Mouse (Mus musculus) heart, postnatal 10 days (tissue): ENCODE data around the gene Tmcc1. TPM values are rescaled to one million over a fixed set of nuclear protein-coding genes. Genes with fewer than 3 reads are reported as not detected.
A peak's percentile ranks its signal among the peaks of the same experiment; 100 is the strongest.

Experiments used
- DNase-seq, 2 experiments: peaks; one replicate each; pipeline ENCODE4 v3.0.0; 2021
- intact Hi-C: fragments of 180-260 bp; cut with DNase I; formaldehyde crosslinking; loops from one replicate; pipeline ENCODE4 v1.15.1; 2025
- total RNA-seq, 2 experiments: library from RNA; stranded (reverse); gene quantifications; 2 replicates each; pipeline ENCODE4 v1.2.3; 2021

Tmcc1 gene
- total RNA-seq, 2 experiments from 2014 or later, result 27.3 to 28.7 TPM

DNA sequence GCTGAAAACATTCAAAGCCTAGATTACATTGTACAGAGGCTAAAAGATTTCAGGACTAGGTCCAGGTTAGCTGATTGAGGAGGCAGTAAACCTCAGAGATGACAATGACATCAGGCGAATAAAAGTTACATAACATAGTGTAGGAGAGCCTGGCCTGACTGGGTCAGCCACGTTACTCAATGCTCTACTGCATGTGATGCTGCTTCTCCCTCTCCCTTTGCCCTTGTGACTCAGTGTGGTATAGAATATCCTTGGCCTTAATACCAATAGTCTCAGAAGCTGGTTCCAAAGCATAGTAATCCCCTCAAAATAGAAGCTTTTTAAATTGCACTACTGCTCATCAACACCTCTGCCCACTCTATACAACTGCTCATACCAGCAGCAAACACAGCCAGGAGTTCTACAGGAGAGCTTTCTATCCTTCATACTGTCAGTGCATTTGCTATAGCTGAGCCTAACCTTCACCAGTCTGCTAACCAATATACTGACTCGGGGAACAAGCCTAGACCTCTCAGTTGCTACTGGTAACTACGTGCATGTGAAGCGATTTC, 155.9 kb downstream of the Tmcc1 start:
- intact Hi-C loops, result no loop called here
- DNase-seq, result no peak

DNA sequence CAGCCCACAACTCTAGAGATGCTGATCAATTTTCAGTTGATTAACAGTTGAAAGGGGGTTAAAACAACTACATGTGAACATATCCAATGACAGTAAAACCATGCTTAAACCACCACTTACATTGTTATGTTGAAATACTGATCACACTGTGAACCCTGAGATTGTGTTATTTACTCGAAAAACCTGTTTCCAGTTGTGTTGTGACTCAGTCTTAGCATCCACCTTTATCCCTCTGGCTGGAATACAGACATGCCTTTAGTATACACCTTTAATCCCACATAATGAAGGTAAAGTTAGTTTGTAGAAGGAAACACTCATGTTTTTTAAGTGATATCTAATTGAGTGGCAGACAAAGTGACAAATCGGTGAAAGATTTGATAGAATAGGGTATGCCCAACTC, 156.7 kb downstream of the Tmcc1 start:
- no peak for DNase-seq
- intact Hi-C loops, result no loop called here

DNA sequence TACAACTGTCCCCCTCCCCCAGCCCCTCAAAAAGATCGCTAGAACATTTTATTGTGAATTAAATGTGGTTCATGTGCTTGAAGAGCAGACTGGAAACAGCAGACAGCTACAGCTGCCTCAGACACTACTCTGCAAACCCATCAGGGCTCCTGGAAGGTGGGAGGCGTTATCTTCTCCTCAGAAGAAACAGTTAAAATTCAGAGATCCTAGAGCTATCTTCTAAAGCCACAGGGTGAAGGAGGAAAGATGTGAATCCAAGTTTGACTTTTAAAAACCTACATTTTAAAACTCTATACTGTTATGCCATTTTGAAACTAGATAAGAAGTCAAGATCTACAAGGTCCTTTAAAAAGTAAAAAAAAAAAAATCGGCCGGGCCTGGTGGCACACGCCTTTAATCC, 162.2 kb downstream of the Tmcc1 start:
- intact Hi-C loops, result no loop called here
- DNase-seq, result no peak

DNA sequence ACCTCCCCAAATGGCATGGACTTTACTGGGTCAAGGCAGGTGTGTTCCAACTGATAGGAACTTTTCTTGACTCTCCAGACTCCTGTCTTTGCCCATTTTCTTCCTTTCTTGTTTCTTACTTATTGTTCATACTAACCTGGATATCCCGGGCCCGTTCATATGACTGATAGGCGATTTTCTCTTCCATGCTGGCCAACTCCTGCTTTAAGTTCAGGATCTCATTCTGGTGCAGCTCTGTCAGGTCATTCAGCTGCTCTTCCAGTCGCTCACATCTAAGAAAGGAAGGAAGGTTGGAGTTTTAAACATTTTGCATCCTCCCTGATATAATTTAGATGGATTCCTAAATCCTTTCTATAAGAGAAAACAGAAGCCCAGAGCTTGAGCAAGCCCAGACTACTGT, 168.6 kb downstream of the Tmcc1 start:
- intact Hi-C loops, result loop anchor here (5.0 kb wide), 1 partner anchor 83 kb away; no protein-coding TSS in a partner anchor
- DNase-seq, result no peak

DNA sequence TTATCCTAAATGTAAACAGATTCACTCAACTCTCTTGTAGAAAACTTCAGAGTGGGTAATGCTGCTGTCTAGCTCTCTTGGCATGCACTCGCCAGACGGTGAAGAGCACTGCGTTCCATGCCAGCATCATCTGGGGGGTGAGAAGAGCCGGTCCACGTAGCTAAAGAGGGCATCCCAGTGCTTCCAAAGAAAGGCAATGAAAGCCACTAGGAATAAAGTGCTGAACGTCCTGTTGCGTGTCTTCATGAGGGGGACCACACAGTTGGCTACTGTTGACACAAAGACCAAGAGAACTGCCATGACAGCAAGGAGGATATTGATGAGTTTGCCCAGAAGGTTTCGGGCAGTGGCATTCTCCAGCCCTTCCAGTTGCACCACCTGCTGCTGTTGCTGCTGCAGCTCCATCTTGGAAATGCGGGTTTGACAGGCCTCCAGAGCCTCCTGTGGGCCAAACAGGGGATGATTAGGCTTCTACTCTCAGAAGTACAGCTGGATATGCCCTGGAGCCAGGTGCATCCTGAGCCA, 171.3 kb downstream of the Tmcc1 start:
- no peak for DNase-seq
- intact Hi-C loops, result loop anchor here (5.0 kb wide), 1 partner anchor 85 kb away; no protein-coding TSS in a partner anchor

DNA sequence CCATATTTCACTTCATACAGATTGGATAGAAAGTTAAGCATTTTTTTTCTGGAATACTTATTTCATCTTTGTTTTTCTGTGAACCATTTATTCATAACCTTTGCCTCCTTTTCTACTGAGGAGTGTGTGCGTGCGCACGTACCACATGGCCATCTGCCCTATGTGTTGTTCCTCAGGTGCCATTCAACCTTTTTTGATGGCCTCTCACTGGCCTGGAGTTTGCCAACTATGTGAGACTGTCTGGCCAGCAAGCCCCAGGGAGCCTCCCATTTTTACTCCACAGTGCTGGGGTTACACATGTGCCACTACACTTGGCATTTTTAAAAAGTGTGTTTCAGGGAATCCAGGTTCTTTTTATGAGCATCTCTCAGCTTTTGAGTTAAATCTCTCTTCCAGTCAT, 177.4 kb downstream of the Tmcc1 start:
- no peak for DNase-seq
- intact Hi-C loops, result no loop called here

DNA sequence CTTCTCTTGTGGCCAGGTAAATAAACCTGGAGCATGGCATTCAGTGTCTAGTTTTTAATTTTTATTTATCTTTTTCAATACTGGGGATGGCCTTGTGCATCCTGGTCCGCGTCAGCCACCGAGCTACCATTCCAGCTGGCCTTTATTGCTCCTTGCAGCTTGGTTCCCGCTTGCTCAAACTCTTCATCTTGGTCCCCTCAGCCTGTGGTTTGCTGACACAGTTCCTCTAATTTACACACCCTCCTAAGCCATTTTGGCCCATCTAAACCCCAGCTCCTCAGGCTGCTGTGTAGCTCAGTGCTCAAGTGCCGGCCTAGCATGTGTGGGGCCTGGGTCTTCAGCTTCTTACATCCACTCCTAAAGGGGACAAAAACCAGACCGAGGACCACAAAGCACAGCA, 179.2 kb downstream of the Tmcc1 start:
- intact Hi-C loops, result loop anchor here (5.0 kb wide), 1 partner anchor 178 kb away; the partner anchor contains the start of gene Tmcc1
- DNase-seq, result no peak

DNA sequence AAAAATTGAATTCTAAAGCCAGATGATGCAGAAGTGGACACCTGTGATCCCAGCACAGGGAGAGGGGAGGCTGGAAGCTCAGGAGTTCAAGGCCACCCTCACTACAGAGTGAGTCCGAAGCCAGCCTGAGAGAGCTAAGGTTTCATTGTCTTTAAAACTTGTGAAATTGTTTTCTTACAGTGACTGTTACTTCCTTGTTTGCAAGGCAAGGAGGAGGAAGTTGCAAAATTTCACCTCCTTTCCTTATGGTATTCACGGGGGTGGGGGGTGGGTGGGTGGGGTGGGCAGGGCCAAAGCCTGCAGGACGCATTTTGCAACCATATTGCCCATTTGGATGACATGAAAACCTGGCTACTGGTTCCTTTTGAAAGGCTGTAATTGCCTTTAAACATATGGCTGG, 179.6 kb downstream of the Tmcc1 start:
- no peak for DNase-seq
- intact Hi-C loops, result loop anchor here (5.0 kb wide), 1 partner anchor 179 kb away; the partner anchor contains the start of gene Tmcc1

DNA sequence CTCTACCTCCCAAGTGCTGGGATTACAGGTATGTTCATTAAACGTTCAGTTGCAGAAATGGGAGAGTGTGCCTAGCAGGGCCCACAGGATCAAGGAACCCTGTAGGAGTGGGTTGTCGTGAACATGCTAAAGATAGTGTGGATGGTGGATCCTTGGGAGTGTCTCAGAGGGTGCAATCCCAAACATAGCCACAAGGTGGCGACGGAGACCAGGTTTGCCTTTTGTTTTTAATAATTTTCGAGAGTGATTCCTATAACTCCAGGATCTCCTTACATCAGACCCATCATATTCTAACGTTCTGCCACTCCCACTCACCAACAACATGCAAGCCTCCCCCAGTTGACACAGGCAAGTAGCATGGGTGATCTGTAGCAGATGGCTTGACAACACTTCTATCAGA, 182.7 kb downstream of the Tmcc1 start:
- intact Hi-C loops, result loop anchor here (1.0 to 5.0 kb wide), 3 partner anchors 118 to 182 kb away; partner anchors contain the start of gene Tmcc1
- peak; percentile 89 to 94 for DNase-seq

DNA sequence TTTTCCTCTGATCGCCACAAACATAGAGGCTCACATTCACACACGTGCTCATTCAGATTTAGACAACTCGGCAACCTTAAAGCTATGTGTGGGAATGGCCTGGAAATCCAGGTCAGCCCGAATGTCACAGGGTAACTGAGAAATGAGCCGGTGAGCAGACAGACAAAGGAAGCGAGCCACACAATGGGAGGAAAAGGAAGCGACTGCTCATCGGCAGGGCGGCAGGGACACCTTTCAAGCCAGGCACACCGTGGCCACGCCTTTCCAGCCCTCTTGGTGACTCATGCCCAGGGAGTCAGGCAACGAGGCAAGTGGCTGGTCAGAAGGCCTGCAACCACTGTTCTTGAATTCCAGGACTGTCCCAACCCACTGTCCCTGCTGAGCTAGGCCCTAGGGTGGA, 183.9 kb downstream of the Tmcc1 start:
- DNase-seq, result peak; percentile 31 to 47
- intact Hi-C loops, result loop anchor here (2.0 kb wide), 1 partner anchor 163 kb away; no protein-coding TSS in a partner anchor

DNA sequence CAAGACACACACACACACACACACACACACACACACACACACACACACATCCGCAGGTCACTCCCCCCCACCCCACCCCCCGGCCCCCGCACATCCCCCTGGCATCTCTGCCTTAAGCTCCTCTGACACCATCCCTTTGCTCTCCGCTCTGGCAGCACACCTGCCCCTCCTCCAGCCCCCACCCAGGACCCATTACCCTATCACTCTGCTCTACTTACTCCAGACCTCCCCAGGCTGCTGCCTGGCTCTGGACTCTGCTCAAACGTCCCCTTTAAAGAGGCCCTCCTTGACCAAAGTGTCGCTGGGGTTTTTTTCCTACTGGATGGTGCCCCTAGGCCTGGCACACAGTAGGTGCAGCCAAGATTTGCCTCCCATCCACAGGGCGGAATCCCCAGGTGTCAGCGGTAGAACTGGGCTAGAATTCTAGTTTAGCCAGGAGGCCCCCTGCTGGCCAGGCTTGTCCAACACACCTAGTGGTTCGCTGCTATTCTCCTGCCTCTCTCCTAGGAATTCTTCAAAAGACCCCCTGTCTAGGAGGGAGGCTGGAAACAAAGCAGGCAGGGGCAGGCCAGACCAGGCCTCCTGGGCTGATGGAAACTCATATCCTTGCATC, 185.6 kb downstream of the Tmcc1 start:
- intact Hi-C loops, result loop anchor here (1.0 to 2.0 kb wide), 2 partner anchors 106 to 161 kb away; no protein-coding TSS in a partner anchor
- DNase-seq, result peak; percentile 80 to 86

DNA sequence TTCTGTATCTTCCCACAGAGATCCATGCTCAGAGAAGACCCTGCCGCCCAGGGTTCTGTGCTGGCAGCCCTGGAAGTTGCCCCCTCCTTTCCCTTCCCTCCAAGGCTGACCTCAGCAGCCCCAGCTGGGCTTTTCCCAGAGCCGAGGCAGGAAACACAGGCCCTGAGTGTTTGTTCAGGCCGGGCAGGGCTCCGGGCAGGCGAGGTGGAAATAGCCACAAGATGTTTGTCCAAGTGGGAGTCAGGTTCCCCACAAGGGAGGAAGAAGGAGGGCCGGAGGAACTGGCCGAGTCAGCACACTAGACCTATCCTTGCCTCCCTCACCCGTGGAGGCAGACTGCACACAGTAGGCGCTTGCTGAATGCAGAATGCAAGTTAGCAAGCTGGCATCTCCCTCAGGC, 186.6 kb downstream of the Tmcc1 start:
- intact Hi-C loops, result loop anchor here (1.0 kb wide), 1 partner anchor 105 kb away; no protein-coding TSS in a partner anchor
- DNase-seq, result peak; percentile 78 to 84

DNA sequence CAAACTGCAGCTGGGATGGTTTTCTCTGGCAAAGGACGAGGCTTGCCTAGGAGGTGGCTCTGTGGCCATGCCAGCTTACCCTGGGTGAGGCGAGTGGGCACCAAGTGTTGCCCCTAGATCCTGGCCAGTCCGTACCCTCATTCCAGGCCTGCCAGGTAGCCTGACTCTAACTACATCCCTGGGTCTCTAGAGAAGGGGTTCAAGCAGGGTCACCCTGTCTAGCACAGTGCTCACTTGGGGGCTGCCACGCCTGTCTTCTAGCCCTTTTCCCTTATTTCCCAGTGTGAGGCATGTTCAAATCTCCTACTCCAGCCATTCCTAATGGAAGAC, 187.4 kb downstream of the Tmcc1 start:
- intact Hi-C loops, result loop anchor here (2.0 kb wide), 1 partner anchor 15 kb away; no protein-coding TSS in a partner anchor
- DNase-seq, result no peak

DNA sequence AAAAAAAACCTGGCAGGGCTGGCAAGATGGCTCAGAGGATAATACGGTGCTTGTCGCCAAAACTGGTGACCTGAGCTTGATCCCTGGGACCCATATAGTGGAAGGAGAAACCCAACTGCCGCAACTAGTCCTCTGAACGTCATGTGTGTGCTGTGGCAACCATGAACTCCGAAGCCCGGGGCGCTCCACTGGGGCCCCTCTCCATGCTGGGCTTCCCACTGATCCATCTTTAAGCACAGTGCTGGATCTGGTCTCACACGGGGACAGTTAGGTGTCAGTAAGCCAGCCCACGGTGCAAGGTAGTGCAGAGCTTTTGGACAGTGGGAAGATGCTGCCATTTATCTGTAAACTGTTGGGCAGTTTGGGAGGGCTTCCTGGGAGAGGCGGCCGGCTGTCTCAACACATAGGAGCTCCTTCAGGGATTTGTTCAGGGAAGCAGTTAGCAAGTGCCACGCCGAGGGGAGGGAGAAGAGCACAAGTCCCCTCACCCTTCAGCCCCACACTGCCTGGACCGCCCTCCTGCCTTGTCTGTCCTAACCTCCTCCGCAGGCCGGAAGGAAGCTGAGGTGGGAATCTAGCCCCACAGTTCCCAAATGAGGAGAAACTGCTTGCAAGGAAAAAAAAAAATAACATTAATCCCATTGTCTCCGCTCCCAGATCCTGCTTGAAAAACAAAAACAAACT, 187.9 kb downstream of the Tmcc1 start:
- DNase-seq, result peak; percentile 44 to 63
- intact Hi-C loops, result loop anchor here (2.0 kb wide), 1 partner anchor 15 kb away; no protein-coding TSS in a partner anchor

DNA sequence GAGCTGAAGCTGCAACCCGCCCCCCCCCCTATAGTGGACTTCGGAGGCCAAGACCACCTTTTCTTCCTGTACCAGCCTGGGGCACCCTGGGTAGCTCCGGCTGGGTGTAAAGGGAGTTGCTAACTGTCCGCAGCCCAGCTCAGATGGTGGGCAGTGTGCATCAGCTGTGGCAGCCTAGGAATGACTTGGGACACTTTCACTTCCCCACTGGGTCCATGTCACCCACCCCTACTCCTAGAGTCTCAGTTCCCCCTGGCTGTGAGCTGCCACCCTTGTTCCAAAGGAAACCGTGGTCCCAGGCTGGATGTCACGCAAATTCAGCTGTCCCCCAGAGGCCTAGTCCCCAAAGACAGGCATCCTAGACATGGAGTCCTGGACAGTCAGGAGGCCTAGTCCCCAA, 188.6 kb downstream of the Tmcc1 start:
- peak in 1 of 2 experiments; percentile 16 for DNase-seq
- intact Hi-C loops, result loop anchor here (2.0 kb wide), 1 partner anchor 14 kb away; no protein-coding TSS in a partner anchor

DNA sequence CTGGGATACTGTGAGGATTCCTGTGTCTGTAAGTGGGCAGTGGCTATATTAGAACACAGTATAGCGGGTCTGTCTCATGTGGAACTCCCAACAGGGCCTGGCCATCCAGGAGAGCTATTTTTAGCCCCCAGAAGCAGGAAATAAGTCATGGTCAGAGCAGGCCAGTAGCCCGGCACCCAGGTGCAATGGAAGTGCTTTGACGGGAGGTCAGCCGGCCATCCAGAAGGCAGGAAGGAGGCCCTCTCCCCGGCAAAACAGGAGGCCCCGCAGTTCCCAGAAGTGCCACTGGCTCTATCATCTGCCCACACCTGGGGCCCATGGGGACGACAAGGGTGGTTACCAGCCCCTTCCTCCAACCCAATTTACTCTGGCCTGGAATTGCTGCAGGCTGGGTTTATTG, 189.2 kb downstream of the Tmcc1 start:
- peak; percentile 67 to 70 for DNase-seq
- intact Hi-C loops, result loop anchor here (2.0 kb wide), 1 partner anchor 13 kb away; no protein-coding TSS in a partner anchor

DNA sequence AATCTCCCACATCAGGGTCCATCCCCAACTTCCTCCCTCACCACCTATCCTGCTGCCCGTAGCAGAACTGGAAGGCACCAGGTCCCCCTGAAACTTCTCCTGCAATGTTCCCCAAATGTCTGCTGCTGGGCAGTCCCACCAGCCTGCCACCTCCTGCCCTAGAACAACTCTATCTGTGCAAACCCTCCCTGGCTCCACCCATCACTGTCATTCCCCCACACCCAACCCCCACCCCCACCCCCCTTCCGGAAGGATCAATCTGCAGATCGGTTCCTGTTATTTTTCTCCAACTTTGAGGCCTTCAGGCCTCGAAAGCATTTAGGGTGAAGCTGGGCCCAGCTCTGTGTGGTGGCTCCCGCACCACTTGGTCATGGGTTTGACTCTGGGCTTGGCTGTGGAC, 189.8 kb downstream of the Tmcc1 start:
- DNase-seq, result no peak

DNA sequence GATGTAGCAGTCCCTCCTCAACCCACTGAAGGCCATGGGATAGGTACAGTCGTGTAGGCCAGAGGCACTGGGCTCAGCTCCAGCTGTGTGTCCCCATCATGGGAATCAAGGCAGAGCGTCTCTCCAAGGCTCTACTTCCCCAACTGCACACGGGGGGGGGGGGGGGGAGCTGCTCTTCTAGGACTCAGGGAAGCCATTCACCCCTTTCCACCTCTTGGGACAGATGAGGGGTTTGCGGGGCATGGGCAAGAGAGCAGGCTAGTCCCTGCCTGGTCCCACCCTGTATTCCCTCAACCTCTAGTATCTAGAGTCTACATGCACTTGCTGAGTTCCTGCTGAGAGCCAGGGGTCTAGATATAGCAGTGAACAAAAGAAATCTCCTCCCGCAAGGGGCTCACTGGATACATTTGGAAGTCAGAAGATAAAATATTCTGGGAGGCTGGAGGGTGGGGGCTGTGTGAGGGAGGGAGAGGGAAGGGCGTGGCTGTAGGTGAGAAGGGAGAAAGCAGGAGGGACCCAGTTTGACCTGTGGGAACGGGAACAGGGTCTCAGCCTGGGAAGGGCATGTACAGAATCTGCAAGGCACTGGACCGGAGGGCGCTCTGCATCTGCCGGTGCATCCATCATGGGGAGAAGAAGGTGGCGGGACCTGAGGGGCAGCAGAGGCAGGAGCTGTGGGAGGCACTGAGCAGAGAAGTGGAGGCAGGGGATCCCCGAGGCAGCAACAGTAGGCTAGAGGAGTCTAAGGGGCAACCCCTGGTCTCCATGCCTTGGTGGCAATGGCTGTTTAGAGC, 190.8 kb downstream of the Tmcc1 start:
- DNase-seq, result no peak
- intact Hi-C loops, result no loop called here

More for the DNA sequence above, 189.8 kb downstream of the Tmcc1 start:
- intact Hi-C loops, result no loop called here

DNA sequence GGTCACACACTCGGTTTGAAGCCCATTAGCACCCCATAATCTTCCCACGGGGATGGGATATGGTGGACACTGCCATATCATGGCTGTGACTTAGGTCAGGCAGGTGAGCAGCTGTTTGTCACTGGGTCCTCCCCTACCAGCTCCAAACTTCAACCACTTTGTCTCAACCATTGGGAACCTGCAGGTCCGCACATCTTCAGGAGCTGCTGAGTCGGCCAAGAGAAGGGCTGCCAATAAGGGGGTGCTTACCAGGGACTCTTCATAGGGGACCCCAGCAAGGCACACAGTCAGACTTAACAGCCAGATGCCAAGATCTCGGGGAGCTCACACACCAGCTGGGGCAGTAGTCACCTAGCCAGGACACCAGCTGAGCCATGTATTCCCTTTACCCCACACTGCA, 192.4 kb downstream of the Tmcc1 start:
- intact Hi-C loops, result no loop called here
- DNase-seq, result no peak

DNA sequence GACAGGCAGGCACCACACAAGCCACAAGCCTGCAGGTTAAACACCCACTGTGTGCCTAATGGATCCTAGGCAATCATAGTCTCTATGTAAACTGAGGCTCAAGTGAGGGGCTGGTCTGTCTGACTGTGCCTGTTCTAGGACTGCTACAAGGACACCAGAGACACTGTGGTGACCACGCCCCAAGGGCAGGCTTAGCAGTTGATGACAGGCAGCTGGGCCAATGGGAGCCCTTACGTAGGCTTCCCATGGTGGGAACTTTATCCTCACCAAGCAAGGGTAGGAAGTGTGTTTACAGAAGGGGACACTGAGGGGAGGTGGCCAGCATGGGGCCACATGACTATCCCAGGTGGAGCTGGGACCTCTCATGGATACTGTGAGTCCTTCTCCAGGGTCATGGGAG, 194.1 kb downstream of the Tmcc1 start:
- peak in 1 of 2 experiments; percentile 51 for DNase-seq
- intact Hi-C loops, result no loop called here
